Mouse (Mus musculus): ENCODE data around the gene Pabpc1l.
"Not testable (repeated sequence)": the region's sequence is repeated elsewhere in the genome, so short reads cannot be mapped to it uniquely, and the experiment has no call there.

Pabpc1l gene

DNA sequence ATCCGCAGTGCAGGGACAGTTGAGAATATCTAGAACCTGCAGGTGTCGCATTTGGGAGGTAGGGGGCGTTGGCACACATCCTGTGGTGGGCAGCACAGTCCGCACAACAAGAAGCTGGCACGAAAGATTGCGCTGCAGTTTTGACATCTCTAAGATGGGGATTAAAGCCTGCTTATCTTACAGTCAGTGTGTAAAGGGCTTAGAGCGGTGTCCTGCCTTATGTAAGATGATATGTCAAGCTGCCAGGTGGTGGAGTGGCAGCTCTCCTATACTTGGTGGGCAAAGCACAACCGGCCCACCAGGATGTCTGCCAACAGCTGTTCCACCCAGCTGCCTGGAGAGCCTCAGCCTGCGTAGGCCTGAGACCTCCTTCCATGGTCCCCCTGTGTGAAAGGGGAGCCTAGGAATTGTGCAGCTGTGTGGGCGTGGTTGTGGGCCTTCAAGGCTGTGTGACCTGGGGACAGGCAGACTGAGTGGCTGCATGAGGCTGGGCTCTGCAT lies 11.3 kb downstream of the Pabpc1l start:
- no peak for DNase-seq (ENCODE audit: low read depth)

DNA sequence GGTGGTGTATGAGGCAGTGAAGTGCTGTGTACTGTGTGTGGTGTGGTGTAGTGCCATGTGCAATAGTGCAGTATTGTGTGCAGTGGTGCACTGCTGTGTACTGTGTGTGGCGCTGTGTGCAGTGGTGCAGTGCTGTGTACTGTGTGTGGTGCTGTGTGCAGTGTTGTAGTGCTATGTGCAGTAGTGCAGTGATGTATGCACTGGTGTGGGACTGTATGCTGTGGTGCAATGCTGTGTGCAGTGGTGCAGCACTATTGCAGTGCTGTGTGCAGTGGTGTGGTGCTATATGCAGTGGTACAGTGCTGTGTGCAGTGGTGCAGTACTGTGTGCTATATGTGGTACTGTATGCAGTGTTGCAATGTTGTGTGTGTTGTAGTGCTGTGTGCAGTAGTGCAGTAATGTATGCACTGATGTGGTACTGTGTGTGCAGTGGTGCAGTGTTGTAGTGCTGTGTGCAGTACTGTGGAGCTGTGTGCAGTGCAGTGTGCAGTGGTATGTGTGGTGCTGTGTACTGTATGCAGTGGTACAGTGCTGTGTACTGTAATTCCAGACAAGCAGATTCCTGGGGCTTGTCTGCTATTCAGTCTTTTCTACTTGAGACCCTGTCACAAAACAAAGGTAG lies 13.3 kb downstream of the Pabpc1l start:
- no peak for DNase-seq (ENCODE audit: low read depth)

DNA sequence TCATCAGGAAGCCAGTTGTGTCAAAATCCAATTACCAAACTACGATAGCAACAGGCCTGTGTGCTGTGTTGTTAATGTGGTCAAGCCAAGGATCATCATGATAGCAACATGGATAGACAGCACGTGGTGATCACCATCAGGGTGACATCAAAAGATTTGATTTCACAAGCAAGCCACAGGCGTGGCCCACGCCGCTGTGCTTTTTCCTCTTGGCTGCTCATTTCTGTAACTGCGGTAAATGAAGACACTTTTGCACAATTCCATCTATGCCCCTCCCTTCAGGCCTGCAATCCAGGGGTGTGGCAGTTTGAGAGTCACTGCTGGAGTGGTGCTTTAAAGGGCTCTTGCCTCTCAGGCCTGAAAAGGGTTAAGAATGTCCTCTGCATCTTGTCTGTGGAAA lies 15.7 kb downstream of the Pabpc1l start:
- no peak for DNase-seq (ENCODE audit: low read depth)

DNA sequence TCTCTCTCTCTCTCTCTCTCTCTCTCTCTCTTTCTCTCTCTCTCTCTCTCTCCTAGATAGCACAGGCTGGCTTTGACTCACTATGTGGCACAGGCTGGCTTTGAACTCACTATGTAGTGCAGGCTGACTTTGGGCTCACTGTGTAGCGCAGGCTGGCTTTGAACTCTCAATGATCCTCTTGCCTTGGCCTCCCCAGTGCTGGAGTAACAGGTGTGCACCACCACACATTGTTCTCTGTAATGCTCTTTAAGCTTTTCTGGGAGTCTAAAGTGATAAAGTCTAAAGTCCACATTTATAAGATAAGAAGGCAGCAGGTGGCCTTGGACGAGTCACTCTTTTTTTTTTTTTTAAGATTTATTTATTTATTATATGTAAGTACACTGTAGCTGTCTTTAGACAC lies 16.3 kb downstream of the Pabpc1l start:
- no peak for DNase-seq (ENCODE audit: low read depth)

DNA sequence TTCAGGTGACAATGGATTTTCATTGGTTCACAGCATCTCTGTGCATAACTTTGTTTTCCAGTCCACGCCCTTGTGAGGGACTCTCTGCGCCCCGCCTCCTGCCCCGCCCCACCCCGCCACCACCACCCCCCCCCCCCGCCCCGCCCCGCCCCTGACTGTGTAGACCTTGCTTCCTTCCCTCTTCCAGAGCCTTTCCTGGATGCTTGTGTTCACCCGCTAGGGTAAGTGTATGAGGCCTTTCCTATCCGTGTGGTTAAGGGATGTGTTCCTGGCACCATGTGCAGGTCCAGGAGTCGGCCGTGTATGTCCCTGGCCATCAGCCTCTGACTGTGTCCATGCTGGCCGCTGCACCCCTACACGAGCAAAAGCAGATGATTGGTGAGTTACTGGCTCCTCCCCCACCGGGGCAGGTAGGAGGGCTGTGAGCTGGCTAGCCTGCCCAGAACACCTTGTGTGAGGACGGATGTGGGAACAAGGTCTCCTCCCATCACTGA lies 22.0 kb downstream of the Pabpc1l start:
- DNase-seq (ENCODE audit: low read depth), result no peak

DNA sequence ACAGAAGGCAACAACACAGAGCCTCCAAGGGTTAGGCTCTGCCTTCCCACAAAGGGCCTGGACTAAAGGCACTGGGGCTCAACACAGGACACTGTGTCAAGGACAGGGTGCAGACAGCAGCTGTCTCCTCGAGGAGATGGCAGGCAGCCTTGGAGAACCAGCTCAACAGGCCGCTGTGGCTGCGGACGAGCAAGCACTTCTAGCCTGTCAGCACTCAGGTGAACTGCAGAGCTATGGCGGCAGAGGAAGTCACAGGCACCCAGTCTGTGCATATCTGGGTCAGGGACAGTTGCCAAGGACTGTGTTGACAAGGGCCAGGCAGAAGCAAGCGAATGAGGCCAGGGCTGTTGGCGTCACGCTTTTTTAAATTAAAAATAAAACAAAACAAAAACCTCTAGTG lies 28.5 kb downstream of the Pabpc1l start:
- DNase-seq (ENCODE audit: low read depth), result no peak

DNA sequence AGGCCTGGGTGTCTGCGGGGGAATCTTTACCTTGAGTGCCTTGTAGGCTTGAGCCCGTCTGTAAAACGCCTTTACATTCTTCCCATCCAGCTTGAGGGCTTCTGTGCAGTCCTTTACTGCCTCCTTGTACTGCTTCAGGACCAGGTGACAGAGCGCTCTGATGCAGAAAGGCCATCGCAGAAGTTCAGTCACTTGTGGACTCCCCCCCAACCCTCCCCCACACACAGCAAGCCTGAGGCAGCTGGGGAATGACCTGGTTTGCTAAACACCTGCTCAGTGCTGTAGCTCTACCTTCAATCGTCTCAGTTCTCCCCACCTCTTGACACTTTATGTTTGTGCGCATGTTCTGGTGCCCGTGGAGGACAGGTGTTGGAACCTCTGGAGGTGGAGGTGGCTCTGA lies 29.4 kb downstream of the Pabpc1l start:
- DNase-seq (ENCODE audit: low read depth), result no peak

DNA sequence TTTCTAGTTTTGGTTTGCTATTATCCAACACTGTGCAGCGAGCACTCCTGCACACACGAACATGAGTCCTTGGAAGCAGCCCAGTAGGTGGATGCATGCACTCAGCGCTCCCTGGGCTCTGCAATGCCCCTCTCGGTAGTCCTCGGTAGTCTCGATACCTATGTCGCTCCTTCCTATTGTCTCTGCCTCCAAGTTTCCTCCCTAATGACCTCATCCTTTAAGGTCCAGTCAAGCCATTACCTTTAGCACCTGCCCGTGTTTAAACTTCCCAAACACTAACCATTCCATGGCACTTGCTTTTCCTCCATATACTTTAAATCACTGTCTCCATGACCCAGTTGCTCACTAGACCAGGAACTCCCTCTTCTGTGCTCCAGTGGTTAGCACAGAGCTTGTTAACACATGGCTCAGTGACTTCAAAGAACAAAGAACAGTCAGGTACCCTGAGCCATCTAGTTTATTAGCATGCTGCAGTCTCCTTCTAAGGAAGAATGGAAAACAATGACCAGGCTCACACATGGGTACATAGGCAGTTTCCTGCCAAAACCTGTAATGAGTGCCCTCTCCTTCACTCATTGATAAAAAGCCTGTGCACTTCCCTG lies 34.5 kb downstream of the Pabpc1l start:
- DNase-seq (ENCODE audit: low read depth), result no peak

DNA sequence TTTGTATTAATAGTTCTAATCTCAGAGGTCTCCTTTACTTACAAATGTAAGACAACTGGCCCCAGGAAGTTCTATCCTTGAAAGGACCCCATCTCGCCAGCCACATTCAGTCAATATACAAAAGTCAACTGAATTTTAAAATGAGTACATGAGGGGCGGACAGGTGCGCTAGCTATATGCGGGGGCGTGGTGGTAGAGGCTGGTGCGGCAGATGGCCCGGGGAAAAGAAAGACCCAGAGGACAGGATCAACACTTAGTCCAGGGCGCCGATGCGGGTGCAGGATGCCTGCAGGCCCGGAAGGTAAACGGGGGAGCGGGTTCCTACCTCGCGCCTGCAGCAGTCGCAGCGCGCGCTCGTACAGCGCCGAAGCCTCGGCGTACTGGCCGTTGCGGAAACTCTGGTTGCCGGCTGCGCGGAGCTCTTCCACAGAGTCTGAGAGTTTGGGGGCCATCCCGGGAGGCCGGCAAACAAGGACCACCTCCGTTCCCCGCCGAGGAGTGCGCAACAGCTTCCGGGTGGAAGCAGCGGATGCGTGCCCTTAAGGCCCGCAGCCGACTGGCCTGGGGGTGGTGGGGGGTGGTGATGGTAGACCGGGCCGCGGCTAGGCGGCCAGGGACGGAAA lies 45.0 kb downstream of the Pabpc1l start, which contains the start of gene Stk4:
Gene Stk4 (plus strand): TSS at position 181 of the 623 bp plus-strand sequence.
- no peak for DNase-seq (ENCODE audit: low read depth)

DNA sequence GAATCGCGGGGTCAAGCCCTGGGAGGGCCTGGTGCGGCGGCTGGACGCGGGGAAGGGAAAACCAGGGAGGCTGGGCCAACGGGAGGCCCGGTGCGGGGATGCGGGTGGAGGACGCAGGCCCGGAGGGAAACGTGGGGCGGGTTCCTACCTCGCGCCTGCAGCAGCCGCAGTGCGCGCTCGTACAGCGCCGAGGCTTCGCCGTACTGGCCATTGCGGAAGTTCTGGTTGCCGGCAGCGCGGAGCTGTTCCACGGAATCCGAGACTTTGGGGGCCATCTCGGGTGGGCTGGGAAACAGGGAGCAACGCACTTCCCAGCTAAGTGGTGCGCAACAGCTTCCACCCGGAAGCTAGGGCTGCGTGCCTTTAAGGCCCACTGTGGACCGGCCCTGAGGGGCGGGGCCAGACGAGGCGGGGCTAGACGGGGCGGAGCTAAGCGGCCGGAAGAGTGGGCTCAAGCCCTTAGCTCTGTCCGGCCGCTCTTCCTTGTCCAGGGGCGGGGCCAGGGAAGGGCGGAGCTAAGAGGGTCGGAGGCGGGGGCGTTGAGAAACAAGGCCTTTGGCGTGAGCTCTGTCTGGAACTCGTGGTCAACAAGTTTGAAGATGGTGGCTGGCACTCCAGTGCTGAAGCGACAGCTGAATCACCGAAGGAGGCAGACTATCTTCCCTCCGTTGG lies 45.7 kb downstream of the Pabpc1l start, which contains the start of gene Tomm34:
Gene Tomm34 (minus strand): TSS at position 405 of the 672 bp plus-strand sequence.
- peak; percentile 89 for DNase-seq (ENCODE audit: low read depth)

DNA sequence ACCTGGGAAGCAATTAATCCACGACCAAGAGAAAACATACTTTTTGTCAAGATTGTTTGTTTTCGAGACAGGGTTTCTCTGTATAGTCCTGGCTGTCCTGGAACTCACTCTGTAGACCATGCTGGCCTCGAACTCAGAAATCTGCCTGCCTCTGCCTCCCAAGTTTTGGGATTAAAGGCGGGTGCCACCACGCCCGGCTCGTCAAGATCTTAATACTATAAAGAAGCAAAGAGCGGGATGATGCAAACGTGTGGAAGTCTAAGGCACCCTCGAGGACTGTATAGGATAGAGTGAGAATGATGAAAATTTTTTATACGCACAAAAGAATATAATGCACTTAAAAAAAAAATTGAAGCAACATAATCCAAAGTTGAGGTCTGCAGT lies 46.2 kb downstream of the Pabpc1l start:
- not testable (repeated sequence) for DNase-seq (ENCODE audit: low read depth)

DNA sequence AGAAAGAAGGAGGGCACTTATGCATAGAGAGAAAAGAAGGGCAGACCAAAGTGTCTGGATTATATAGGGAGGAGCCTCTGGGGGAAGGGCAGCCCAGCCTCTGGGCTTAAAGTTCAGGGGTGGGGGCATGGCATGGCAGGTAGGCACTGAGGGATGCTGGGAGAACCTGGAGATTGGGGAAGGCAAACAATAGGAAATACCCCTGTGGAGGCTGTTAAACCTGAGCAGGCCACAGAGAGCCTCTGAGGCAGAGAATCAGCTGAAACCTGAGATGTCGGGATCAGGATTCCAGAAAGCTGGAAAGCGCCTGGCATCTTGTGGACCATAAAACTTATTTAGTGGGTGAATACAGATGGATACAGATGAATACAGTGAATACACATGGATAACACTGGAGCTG lies 46.9 kb downstream of the Pabpc1l start:
- no peak for DNase-seq (ENCODE audit: low read depth)

DNA sequence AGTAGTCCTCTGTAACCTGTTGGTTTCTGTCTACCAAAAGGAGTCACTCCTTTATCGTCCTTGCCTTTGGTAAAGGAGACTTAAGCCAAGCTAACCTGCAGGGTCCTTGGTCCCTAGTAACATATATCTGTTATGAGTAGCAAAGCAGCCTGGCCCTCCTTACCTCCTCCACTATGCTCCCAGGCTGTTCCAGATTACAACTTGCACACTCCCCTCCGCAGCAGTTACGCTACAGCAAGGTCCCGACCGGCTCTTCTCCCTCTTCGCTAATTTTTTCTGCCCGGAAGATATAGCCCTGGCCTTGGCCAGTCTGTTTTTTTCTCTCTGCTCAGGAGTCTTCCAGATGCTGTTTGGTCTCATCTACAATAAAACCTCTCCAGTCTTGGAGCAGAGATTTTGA lies 47.9 kb downstream of the Pabpc1l start:
- DNase-seq (ENCODE audit: low read depth), result no peak

DNA sequence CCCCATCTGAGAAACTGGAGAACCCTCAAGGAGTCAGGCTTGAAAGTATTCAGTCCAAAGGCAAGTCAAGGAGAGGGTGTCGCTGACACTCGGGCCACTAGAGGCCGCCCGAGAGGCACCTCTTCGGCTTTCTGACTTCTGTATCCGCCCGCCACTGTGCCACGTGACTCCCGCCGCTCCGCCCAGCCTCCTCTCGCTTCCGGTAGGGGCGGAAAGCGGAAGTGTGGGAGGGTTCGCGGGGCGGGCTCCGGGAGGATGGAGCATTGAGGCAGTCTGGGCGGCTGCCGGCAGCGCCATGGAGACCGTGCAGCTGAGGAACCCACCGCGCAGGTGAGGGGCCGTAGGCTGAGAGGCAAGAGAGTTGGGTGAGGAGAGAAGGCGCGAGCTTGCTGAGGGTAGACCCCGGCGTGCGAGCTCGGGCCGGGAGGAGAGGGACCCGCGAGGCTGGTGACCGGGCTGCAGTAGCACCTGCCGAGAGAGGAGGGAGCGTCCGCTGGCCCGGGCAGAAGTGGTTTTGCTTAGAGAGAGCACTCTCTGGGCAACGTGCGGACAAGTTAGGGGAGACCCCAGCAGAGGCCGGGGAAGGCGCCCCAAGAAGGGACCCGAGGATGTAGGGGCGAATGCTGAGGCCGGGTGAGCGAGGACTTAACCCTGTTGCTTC lies 48.8 kb downstream of the Pabpc1l start:
- peak; percentile 88 for DNase-seq (ENCODE audit: low read depth)

DNA sequence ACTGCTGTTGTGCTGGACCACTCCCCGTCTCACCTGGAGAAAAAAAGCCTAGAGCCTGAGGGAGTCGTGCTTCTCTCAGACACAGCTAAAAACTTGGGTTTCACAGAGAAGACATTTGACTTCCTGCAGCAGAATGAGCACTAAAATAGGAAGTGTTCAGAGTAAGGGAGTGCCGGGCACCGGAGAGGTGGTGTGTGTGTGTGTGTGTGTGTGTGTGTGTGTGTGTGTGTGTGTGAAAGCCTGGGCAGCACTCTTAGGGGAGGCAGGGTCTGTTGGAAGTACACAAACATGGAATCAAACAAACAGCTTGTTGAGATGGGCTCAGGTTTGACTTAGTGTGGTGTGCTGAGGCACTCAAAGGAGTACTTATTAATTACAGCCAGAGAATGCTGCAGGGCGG lies 49.8 kb downstream of the Pabpc1l start:
- no peak for DNase-seq (ENCODE audit: low read depth)

DNA sequence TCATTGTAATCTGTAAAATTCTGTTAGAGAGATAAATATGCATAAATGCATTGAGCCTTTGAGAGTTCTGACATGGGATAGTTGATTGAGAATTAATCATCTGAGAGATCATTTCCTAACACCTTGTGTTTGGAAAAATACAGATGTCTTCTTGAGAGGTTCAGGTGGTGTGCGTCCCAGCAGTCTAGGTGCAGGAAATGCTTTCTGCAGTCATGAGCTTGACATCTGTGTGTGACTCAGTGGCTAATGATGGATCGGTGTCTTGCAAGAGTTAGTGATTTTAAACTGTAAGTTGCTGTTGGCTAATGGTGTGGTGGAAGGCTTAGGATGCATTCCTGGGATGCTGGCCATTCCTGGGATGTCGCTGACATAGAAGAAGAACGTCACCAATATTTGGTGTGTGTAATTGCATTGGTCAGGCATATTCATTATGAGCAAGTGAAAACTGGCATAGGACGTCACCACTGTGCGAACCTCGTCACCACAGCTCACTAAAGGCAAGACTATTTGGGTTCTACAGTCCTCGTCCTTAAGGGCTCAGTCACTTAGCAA lies 51.7 kb downstream of the Pabpc1l start:
- no peak for DNase-seq (ENCODE audit: low read depth)

DNA sequence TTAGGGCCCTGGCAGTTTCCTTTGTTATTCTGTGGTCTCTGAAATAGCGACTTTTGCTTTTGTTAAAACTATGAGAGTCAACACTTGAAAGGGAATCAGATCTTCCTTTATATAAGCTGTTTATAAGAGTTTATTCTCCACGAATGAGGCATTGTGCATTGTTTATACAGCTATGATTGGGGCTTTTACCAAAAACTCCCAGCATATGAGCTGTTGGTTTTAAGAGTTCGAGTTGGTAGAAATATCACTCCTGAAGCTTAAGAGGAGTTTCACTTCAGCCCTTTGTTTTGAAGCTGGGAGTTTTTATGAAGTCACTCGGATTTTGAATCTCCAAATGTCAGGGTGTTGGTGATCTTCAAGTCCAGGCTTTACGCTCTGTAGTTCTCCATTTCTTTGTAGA lies 52.6 kb downstream of the Pabpc1l start:
- DNase-seq (ENCODE audit: low read depth), result no peak

DNA sequence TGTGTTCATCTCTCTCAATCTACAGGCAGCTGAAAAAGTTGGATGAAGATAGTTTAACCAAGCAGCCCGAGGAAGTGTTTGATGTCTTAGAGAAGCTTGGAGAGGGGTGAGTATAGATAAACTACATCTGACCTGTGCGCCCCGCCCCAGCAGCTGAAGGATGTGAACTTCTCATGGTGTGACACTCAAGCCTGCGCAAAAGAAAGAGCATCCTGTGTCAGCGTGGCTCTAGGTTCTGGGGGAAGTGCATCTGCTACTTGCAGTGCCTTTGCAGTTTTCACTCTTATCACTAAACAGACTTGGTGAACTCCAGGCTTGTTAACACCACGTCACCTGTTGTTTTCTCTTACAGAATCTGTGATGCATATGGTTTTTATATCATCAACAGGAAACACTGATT lies 54.2 kb downstream of the Pabpc1l start:
- DNase-seq (ENCODE audit: low read depth), result no peak

DNA sequence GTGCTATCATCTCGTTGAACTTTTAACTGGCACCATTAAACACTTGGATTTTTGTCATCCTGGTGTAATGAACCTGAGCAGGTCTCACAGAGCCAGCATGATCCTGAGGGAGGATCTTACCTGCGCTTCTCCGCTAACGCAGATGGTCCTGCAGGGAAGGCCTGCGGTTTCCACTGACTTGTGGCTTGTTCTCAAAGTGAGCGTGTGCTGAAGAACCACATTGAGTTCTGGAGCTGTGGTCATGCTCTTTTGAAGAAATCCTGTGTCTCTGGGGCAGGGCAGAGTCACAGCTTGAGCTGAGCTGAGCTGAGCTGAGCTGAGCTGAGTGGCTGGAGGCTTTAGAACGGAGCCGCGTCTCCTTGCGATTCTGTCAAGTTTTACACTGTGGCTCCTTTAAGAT lies 56.3 kb downstream of the Pabpc1l start:
- DNase-seq (ENCODE audit: low read depth), result no peak

DNA sequence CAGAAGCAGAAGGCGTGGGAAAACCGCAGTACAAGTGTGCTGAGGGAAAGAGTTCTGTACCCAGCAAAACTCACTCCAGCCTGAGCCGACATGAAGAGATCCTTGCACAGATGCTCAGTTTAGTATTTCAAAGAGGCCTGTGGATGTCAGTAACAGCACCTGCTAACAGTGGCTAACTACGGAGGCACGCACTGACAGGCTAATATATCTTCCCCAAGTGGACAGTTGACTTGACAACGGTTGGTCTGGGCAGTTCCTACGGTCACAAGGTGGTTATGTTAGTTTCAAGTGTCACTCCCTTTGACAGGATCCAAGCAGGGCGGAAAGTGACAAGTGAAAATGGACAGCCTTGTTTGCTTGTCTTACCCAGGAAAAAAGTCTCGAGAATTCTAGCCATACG lies 56.9 kb downstream of the Pabpc1l start:
- DNase-seq (ENCODE audit: low read depth), result no peak

DNA sequence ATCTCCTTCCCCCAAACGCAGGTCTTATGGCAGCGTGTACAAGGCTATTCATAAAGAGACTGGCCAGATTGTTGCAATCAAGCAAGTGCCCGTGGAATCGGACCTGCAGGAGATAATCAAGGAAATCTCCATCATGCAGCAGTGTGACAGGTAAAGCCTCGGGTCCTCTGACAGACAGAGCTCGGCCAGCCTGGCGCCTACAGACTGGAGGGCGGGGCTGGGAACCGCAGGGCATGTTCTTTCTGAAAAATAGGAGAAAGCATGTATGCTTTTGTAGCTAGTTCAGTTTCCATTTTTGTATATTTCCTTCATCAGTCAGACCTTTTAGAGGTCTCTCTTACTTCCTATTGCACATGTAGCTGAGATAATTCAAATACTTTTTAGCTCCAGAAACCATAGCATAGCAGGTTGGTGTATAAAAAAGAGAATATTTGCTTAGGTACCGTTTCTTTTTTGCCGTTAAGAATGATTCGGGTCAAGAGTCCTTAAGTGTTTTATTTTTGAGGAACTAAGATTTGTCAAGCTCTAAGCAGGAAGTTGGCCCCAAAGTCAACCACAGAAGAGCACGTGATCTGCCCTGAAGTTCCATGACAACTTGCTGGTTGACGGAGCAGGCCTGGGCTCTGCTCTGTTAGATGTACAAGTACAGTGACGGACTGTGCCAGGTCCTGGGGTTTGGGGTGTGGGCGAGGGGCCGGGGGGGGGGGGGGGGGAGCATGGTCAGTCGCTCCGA lies 58.5 kb downstream of the Pabpc1l start:
- DNase-seq (ENCODE audit: low read depth), result no peak

All from fibroblast of lung, adult 2 months (primary cell).